Mouse (Mus musculus): Measurements from ENCODE around the gene Il22ra1. TPM values are rescaled to one million over a fixed set of nuclear protein-coding genes. Genes with fewer than 3 reads are reported as not detected.

The Il22ra1 gene
- polyA plus RNA-seq, 1 experiment = 0.04 TPM

DNA sequence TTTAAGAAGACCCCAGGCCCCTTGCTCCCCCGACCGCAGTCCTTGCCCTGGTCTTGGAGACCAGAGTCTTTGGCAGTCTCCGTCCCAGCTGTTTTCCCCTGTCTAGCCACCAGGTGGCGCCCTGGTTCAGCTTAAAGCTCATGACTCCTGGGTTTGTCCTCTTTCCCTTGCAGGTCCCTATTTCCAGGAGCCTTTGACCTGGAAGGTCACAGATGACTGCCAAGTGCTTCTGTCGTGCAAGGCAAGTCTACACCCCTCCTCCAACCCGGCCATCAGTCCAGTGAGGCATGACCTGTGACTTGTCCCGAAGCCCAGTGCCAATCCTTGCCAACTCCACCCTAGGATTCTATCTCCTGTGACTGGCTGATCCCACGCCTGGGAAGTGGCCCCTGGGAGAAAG, 73.6 kb downstream of the Il22ra1 start:
- Histone ChIP-seq H3K79me3 (ENCODE audit: low read depth) (no peaks in the 10 kb centered on the region), H3ac (ENCODE audit: control insufficient read depth, insufficient read length, low read depth) (no peak overlapping the region), H3K27me3 (ENCODE audit: control insufficient read depth, insufficient read depth, insufficient read length) (no peaks in the 10 kb centered on the region), H3K4me3 (ENCODE audit: insufficient read depth, poor library complexity, severe bottlenecking) (no peak overlapping the region), H3K79me2 (ENCODE audit: control insufficient read depth, insufficient read depth) (no peaks in the 10 kb centered on the region), H3K36me3 (ENCODE audit: control insufficient read depth, insufficient read depth) (no peaks in the 10 kb centered on the region)
- TF ChIP-seq MYOD1 (IDR thresholded peaks at IDR 0.05; ENCODE audit: control insufficient read depth, insufficient read length, low read depth) = no peak
- peak; percentile 76 for TF ChIP-seq CTCF (IDR thresholded peaks at IDR 0.05; ENCODE audit: control insufficient read depth, insufficient read depth, insufficient read length)
- no peak for TF ChIP-seq FOSL1 (IDR thresholded peaks at IDR 0.05; ENCODE audit: insufficient read depth, low read length, poor library complexity, severe bottlenecking)

Other genes with a start within 250 kb of the Il22ra1 start
- 0.01 TPM for gene Stpg1, start 233.4 kb upstream of the Il22ra1 start, polyA plus RNA-seq (2012; fragmentation: generic; extraction: Trizol)
- gene Nipal3, start 233.1 kb upstream of the Il22ra1 start, polyA plus RNA-seq (2012; fragmentation: generic; extraction: Trizol) = 0.91 TPM
- gene Grhl3, start 154.5 kb upstream of the Il22ra1 start, polyA plus RNA-seq (2012; fragmentation: generic; extraction: Trizol) = 0.49 TPM
- not detected for gene Ifnlr1, start 41.9 kb upstream of the Il22ra1 start, polyA plus RNA-seq (2012; fragmentation: generic; extraction: Trizol)
- 0.40 TPM for gene Myom3, start 31.5 kb downstream of the Il22ra1 start, polyA plus RNA-seq (2012; fragmentation: generic; extraction: Trizol)
- 37.2 TPM for gene Srsf10, start 127.6 kb downstream of the Il22ra1 start, polyA plus RNA-seq (2012; fragmentation: generic; extraction: Trizol)
- 21.7 TPM for gene Pnrc2, start 145.7 kb downstream of the Il22ra1 start, polyA plus RNA-seq (2012; fragmentation: generic; extraction: Trizol)
- gene Cnr2, start 167.2 kb downstream of the Il22ra1 start, polyA plus RNA-seq (2012; fragmentation: generic; extraction: Trizol) = not detected
- 26.8 TPM for gene Fuca1, start 192.6 kb downstream of the Il22ra1 start, polyA plus RNA-seq (2012; fragmentation: generic; extraction: Trizol)
- 24.3 TPM for gene Hmgcl, start 218.3 kb downstream of the Il22ra1 start, polyA plus RNA-seq (2012; fragmentation: generic; extraction: Trizol)
- 50.7 TPM for gene Gale, start 235.6 kb downstream of the Il22ra1 start, polyA plus RNA-seq (2012; fragmentation: generic; extraction: Trizol)
- gene Lypla2, start 244.5 kb downstream of the Il22ra1 start, polyA plus RNA-seq (2012; fragmentation: generic; extraction: Trizol) = 70.1 TPM

All from C2C12 (cell line).